Mouse (Mus musculus) c-Kit-positive CD71-positive TER-119-negative erythroid progenitor cells, embryonic 14.5 days (primary cell): Measurements from ENCODE around the gene Cd40.

Experiments used
- DNase-seq: peaks from one replicate; pipeline ENCODE4 v3.0.0-alpha.2; 2013; ENCODE audit warnings: low read depth

Gene Cd40

DNA sequence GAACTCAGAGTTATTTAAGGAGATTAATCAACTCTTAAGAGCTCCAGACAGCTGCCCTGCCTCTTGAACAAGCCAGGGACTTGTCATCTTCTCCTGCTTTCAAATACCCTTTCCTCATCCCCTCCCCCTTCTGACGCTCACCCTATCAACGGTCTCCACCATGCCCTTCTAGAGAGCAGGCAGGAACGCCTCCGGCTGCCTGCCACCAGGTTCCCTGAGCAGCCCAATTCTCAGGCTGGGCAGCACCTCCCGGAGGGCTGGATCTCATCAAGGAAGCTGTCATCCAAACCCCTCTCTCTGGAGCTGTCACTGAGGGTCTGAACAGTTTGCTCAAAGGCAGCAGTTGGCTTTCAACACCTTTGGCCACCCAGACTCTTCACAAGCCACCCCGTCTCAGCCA lies 45.3 kb downstream of the Cd40 start:
- DNase-seq, result no peak

DNA sequence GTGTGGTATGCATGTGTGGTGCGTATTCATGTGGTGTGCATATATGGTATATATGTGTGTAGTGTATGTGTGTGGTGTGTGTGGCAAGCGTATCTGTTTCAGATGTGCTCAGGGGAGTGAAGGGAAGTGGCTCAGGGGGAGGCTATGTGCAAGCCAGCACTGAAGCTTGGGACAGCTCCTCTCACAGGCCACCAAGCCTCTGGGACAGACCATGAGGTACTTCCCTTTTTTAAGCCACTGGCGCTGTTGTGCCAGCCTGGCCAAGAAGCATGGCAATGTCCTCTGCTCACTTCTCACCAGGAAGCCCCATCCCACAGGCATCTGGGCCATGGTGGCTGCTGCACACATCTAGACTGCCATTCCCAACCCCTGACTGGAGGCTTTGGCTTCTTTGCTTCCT lies 47.5 kb downstream of the Cd40 start:
- no peak for DNase-seq

DNA sequence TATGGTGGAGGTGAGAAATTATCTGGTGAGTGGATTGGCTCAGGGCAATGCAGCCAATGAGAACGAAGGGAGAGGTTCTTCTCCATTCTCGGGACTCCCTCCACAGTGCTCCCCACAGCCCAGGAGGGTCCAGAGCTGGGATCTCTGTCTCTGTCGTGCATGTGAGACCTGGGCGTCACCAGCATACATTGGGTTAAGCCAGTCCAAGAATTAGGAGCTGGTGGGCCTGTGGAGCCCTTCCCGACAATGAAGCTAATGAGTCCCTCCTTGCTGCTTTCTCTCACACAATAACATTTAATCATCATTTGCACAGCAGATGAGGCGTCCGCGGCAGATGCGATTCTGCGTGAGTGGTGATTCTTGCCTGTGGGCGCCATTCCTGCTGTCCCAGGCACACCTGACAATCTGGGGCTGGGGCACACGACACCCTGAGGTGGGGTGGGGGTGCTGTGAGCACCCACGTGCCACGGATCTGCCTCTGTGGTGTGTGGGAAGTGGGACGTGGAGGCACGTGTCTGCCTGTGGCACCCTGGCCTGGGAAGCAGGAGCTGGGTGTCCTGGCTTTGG lies 50.2 kb downstream of the Cd40 start:
- no peak for DNase-seq

DNA sequence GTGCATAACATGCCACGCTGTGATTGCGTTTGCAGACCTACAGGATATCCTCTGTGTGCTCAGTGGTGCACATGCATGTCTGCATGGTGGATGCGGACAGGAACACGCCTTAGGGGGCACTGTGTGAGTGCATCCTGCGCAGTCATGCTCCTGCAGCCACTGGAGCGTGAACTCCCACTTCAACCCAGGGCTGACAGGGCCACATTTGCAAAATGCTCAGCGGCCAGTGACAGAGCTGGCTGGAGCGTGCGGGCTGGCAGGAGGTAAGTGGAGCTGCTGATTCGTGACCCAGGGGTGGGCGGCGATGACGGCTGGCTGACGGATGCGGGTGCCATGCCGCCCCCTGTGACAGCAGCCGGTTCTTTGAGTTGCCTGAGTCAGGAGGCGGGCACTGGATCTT lies 51.2 kb downstream of the Cd40 start:
- no peak for DNase-seq

DNA sequence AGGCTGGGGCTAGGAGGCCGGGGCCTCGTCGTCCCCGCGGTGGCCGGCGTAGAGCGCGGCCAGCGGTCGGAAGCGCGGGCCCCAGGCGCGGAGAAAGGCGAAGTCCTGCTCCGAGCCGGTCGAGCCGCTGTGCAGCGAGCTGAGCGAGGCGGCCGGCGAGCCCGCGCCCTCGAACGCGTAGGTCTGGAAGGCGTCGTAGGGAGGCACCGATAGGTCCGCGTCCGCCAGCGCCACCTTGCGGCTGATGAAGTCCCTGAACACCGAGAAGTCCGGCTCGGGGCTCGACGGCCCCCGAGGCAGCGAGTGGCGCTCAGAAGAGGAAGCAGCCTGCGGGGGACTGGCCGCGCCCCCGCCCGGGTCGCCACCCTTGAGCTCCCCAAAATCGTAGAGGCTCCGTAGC lies 56.7 kb downstream of the Cd40 start:
- DNase-seq, result peak; percentile 56

DNA sequence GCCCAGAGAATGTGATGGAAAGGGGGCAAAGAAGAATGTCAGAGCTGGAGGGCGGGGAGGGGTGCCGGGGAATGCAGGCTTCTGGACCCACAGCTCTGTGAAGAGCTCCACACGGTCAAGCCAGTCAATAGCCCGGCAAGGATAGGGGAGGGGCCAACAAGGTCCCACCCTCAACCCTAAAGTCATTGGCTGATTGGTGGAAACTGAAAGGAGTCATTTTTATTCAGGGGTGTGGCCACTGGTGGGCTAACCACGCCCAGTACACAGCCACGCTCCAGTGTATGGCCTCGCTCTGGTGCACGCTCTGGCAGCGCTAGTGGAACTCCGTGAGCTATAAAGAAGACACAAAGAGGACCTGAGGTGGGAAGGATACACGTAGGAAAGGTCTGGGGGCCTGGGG lies 58.3 kb downstream of the Cd40 start:
- DNase-seq, result no peak

DNA sequence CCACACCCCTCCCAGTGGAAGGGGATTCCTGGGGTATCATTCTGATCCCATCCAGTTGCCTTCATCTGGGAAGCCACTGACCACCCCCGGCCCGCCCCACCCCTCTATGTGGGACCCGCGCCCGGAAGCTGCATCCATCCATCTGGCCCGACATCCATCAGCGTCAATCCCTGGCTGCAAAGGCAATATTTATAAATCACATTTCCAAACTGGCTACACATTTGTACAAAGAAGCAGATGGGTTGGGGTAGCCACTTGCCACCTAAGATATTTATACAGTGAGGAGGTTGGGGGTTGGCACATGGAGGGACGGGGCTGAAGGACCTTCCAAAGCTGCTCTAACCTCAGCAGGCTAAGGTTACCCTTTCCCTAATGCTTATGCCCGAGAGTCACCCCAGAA lies 65.3 kb downstream of the Cd40 start:
- no peak for DNase-seq

DNA sequence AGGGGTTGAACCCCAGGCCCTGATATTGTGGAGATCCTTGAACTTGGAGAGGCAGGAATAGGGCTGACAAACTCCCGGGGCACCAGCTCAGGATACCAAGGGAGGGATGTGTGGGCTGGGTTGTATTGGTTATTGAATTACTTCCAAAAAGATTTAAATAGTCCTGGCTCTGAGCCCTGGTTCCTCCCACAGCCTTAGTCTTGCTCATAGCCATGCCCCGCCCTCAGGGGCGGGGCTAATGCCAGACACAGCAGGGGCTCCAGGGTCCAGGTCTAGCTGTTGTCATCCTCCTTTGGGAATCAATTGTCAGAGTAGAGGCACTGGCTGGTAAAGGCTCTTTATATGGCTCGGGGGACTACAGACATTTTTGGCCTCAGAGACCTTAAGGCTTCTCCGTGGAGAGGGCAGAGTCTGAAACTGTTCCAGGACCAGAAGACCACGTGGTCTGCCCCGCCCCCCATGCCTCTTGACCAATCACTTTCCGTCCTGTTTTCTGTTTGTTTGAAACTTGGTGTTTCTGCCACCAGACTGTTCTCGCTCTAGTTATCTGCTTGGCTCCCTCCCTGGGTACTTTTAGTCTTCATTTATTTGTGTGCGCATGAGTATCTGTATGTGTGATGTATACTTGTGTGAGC lies 65.9 kb downstream of the Cd40 start:
- no peak for DNase-seq
